Mouse (Mus musculus) embryonic fibroblast, embryonic 13.5 days (primary cell): ENCODE results near the gene Kcnk6.

ENCODE experiments used
- CTCF ChIP-seq: IDR thresholded peaks from 2 replicates; pipeline ENCODE4 v1.5.1; 2011; ENCODE audit warnings: mild to moderate bottlenecking, control low read depth, low read length, moderate library complexity, borderline replicate concordance; ENCODE audit not compliant: insufficient read depth
- POLR2A ChIP-seq: IDR thresholded peaks from 2 replicates; pipeline ENCODE4 v1.6.1; 2011; ENCODE audit warnings: low read depth, mild to moderate bottlenecking, control low read depth, low read length, moderate library complexity

- no peak for TF ChIP-seq CTCF
- TF ChIP-seq POLR2A = no peak
Observed at GRCm38 (mm10) chr7:29266931-29267330, 34.6 kb upstream of the Kcnk6 start.
